Mouse (Mus musculus): ENCODE data around the gene Myo1h. TPM values are rescaled to one million over a fixed set of nuclear protein-coding genes. Genes with fewer than 3 reads are reported as not detected.

Gene Myo1h
- 2.2 and 3.7 TPM in 2 replicates for polyA plus RNA-seq (2015; fragmentation: Nextera tagmentation; extraction: Ambion mirVana)

- Histone ChIP-seq H3K9ac (no peak within 1 kb of the TSS), H3K27ac (no peak within 1 kb of the TSS), H3K9me3 (no peaks in the 10 kb centered on the region), H3K27me3 (no peaks in the 10 kb centered on the region), H3K4me2 (no peak within 1 kb of the TSS), H3K4me3 (no peak within 1 kb of the TSS), H3K36me3 (no peaks in the 10 kb centered on the region), H3K4me1 (no peaks in the 10 kb centered on the region; the same call in 1 of the 2 replicates)
- ATAC-seq (ENCODE audit: insufficient number of reproducible peaks, low FRiP score, low TSS enrichment, low read depth): no peak
- 36% methylated on average over 13 of the region's 13 CpGs for WGBS
Observed at GRCm38 (mm10) chr5:114288874-114289273, at the start of gene Myo1h. Myo1h (plus strand) TSS chr5:114289166.

- no peaks in the 10 kb centered on the region for H3K4me1 ChIP-seq
- WGBS: 38% methylated on average over 14 of the region's 14 CpGs
- H3K4me2 ChIP-seq: no peak overlapping the region
- no peak for ATAC-seq (ENCODE audit: insufficient number of reproducible peaks, low FRiP score, low TSS enrichment, low read depth)
- H3K36me3 ChIP-seq: no peaks in the 10 kb centered on the region
- no peak overlapping the region for H3K4me3 ChIP-seq
- H3K27ac ChIP-seq: no peak overlapping the region
- no peaks in the 10 kb centered on the region for H3K27me3 ChIP-seq
- H3K9ac ChIP-seq: no peak overlapping the region
- H3K9me3 ChIP-seq: no peaks in the 10 kb centered on the region
Observed at GRCm38 (mm10) chr5:114239737-114240136, 49.2 kb upstream of the Myo1h start.

GRCm38 (mm10) chr5:114246465-114246864 is 42.5 kb upstream of the Myo1h start:
- no peak overlapping the region for H3K27ac ChIP-seq
- peaks cover 7% of the 10 kb centered on the region for H3K4me1 ChIP-seq
- WGBS: 79% methylated on average over 7 of the region's 7 CpGs
- no peak overlapping the region for H3K9ac ChIP-seq
- H3K4me2 ChIP-seq: no peak overlapping the region
- no peaks in the 10 kb centered on the region for H3K36me3 ChIP-seq
- no peak for ATAC-seq (ENCODE audit: insufficient number of reproducible peaks, low FRiP score, low TSS enrichment, low read depth)
- H3K27me3 ChIP-seq: no peaks in the 10 kb centered on the region
- no peaks in the 10 kb centered on the region for H3K9me3 ChIP-seq
- H3K4me3 ChIP-seq: no peak overlapping the region

GRCm38 (mm10) chr5:114248174-114248589 is 40.8 kb upstream of the Myo1h start:
- WGBS: 16% methylated on average over 14 of the region's 14 CpGs
- H3K9ac ChIP-seq: no peak overlapping the region
- no peaks in the 10 kb centered on the region for H3K9me3 ChIP-seq
- H3K36me3 ChIP-seq: no peaks in the 10 kb centered on the region
- ATAC-seq (ENCODE audit: insufficient number of reproducible peaks, low FRiP score, low TSS enrichment, low read depth): no peak
- H3K27ac ChIP-seq: no peak overlapping the region
- peak overlapping the region; percentile 22; the same call in 1 of the 2 replicates for H3K4me2 ChIP-seq
- peak overlapping the region; percentile 12; the same call in 1 of the 2 replicates for H3K4me3 ChIP-seq
- peaks cover 7% of the 10 kb centered on the region for H3K4me1 ChIP-seq
- H3K27me3 ChIP-seq: no peaks in the 10 kb centered on the region

GRCm38 (mm10) chr5:114259495-114259894 is 29.5 kb upstream of the Myo1h start:
- Histone ChIP-seq H3K4me2 (no peak overlapping the region), H3K4me1 (no peaks in the 10 kb centered on the region), H3K27me3 (no peaks in the 10 kb centered on the region), H3K4me3 (no peak overlapping the region), H3K9ac (no peak overlapping the region), H3K36me3 (no peaks in the 10 kb centered on the region), H3K27ac (no peak overlapping the region), H3K9me3 (no peaks in the 10 kb centered on the region)
- 50% methylated on average over 10 of the region's 10 CpGs for WGBS
- no peak for ATAC-seq (ENCODE audit: insufficient number of reproducible peaks, low FRiP score, low TSS enrichment, low read depth)

- Histone ChIP-seq H3K36me3 (no peaks in the 10 kb centered on the region), H3K9me3 (no peaks in the 10 kb centered on the region), H3K4me2 (no peak overlapping the region), H3K4me3 (no peak overlapping the region), H3K4me1 (no peaks in the 10 kb centered on the region), H3K27me3 (0 out of 2 replicates have a peak, but pooled peaks cover 2% of the 10 kb centered on the region), H3K9ac (no peak overlapping the region), H3K27ac (no peak overlapping the region)
- ATAC-seq (ENCODE audit: insufficient number of reproducible peaks, low FRiP score, low TSS enrichment, low read depth): no peak
Observed at GRCm38 (mm10) chr5:114261494-114261893, 27.5 kb upstream of the Myo1h start.

- H3K4me2 ChIP-seq: no peak overlapping the region
- H3K36me3 ChIP-seq: no peaks in the 10 kb centered on the region
- H3K27me3 ChIP-seq: peaks cover 10% of the 10 kb centered on the region
- H3K9ac ChIP-seq: no peak overlapping the region
- ATAC-seq (ENCODE audit: insufficient number of reproducible peaks, low FRiP score, low TSS enrichment, low read depth): no peak
- WGBS: 73% methylated on average over 8 of the region's 8 CpGs
- H3K9me3 ChIP-seq: no peaks in the 10 kb centered on the region
- peaks cover 5% of the 10 kb centered on the region; the same call in 1 of the 2 replicates for H3K4me1 ChIP-seq
- no peak overlapping the region for H3K27ac ChIP-seq
- H3K4me3 ChIP-seq: no peak overlapping the region
Observed at GRCm38 (mm10) chr5:114264030-114264459, 24.9 kb upstream of the Myo1h start.

GRCm38 (mm10) chr5:114264791-114265190 is 24.2 kb upstream of the Myo1h start:
- no peak overlapping the region for H3K27ac ChIP-seq
- H3K4me1 ChIP-seq: peaks cover 7% of the 10 kb centered on the region
- H3K36me3 ChIP-seq: no peaks in the 10 kb centered on the region
- WGBS: 84% methylated on average over 8 of the region's 8 CpGs
- ATAC-seq (ENCODE audit: insufficient number of reproducible peaks, low FRiP score, low TSS enrichment, low read depth): no peak
- H3K4me3 ChIP-seq: no peak overlapping the region
- H3K4me2 ChIP-seq: no peak overlapping the region
- no peak overlapping the region for H3K9ac ChIP-seq
- H3K9me3 ChIP-seq: no peaks in the 10 kb centered on the region
- peaks cover 14% of the 10 kb centered on the region for H3K27me3 ChIP-seq

- WGBS: 38% methylated on average over 7 of the region's 7 CpGs
- no peaks in the 10 kb centered on the region for H3K36me3 ChIP-seq
- H3K9ac ChIP-seq: no peak overlapping the region
- H3K4me1 ChIP-seq: peaks cover 16% of the 10 kb centered on the region
- peaks cover 49% of the 10 kb centered on the region for H3K27me3 ChIP-seq
- H3K9me3 ChIP-seq: no peaks in the 10 kb centered on the region
- no peak for ATAC-seq (ENCODE audit: insufficient number of reproducible peaks, low FRiP score, low TSS enrichment, low read depth)
- H3K4me2 ChIP-seq: no peak overlapping the region
- no peak overlapping the region for H3K4me3 ChIP-seq
- H3K27ac ChIP-seq: no peak overlapping the region
Observed at GRCm38 (mm10) chr5:114268646-114269045, 20.3 kb upstream of the Myo1h start.

- peaks cover 24% of the 10 kb centered on the region for H3K4me1 ChIP-seq
- WGBS: 55% methylated on average over 7 of the region's 7 CpGs
- H3K27me3 ChIP-seq: peaks cover 58% of the 10 kb centered on the region
- no peak overlapping the region for H3K4me3 ChIP-seq
- H3K9ac ChIP-seq: no peak overlapping the region
- ATAC-seq (ENCODE audit: insufficient number of reproducible peaks, low FRiP score, low TSS enrichment, low read depth): no peak
- no peaks in the 10 kb centered on the region for H3K36me3 ChIP-seq
- no peak overlapping the region for H3K27ac ChIP-seq
- H3K9me3 ChIP-seq: no peaks in the 10 kb centered on the region
- no peak overlapping the region for H3K4me2 ChIP-seq
Observed at GRCm38 (mm10) chr5:114269499-114269898, 19.5 kb upstream of the Myo1h start.

- ATAC-seq (ENCODE audit: insufficient number of reproducible peaks, low FRiP score, low TSS enrichment, low read depth): no peak
- Histone ChIP-seq H3K9me3 (no peaks in the 10 kb centered on the region), H3K4me1 (peaks cover 25% of the 10 kb centered on the region), H3K4me3 (no peak overlapping the region), H3K27ac (no peak overlapping the region), H3K4me2 (no peak overlapping the region), H3K27me3 (peaks cover 63% of the 10 kb centered on the region), H3K9ac (no peak overlapping the region), H3K36me3 (no peaks in the 10 kb centered on the region)
- 11% methylated on average over 12 of the region's 12 CpGs for WGBS
Observed at GRCm38 (mm10) chr5:114269984-114270383, 19.0 kb upstream of the Myo1h start.

- Histone ChIP-seq H3K36me3 (no peaks in the 10 kb centered on the region), H3K4me2 (peak within 1 kb of the TSS; percentile 66), H3K4me3 (peak within 1 kb of the TSS; percentile 37), H3K9ac (no peak within 1 kb of the TSS), H3K9me3 (no peaks in the 10 kb centered on the region), H3K27ac (no peak within 1 kb of the TSS), H3K4me1 (peaks cover 20% of the 10 kb centered on the region), H3K27me3 (peaks cover 84% of the 10 kb centered on the region)
- ATAC-seq (ENCODE audit: insufficient number of reproducible peaks, low FRiP score, low TSS enrichment, low read depth): no peak
- WGBS: under 1% methylated on average over 55 of the region's 56 CpGs
Observed at GRCm38 (mm10) chr5:114273693-114274402, 15.1 kb upstream of the Myo1h start, which contains the start of gene Foxn4. Foxn4 (minus strand) TSS chr5:114273807.

Data from limb, embryonic 15.5 days (tissue).